Mouse (Mus musculus): ENCODE results near the gene Anapc7.
"Not testable (repeated sequence)": the region's sequence is repeated elsewhere in the genome, so short reads cannot be mapped to it uniquely, and the experiment has no call there.

Anapc7 gene

DNA sequence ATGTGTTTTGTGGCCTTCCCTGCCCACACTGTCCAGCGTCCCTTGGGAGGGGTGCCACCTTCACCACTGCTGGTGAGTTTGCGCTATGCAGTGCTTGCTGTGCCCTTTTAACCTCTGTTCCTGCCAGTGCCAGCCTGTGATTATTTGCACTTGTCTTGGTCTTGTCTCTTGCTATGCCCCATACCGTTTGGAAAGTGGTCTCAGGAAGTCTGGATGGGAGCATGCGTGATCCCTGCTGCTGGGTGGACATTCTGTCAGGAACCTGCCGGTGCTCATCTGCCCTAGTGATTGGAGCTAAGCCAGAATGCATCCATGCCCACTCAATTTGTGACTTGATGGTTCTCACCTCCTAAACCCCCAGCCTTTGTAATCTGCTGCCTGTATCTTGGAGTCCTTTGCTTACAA, 29.4 kb downstream of the Anapc7 start:
- DNase-seq (ENCODE audit: low read depth, low spot score) = no peak

GRCm38 (mm10) chr5:122451324-122451723, 29.8 kb downstream of the Anapc7 start:
- no peak for DNase-seq (ENCODE audit: low read depth, low spot score)

- DNase-seq (ENCODE audit: low read depth, low spot score) = no peak
Measured at GRCm38 (mm10) chr5:122452194-122452593, 30.7 kb downstream of the Anapc7 start.

GRCm38 (mm10) chr5:122453188-122453587, 31.7 kb downstream of the Anapc7 start:
- DNase-seq (ENCODE audit: low read depth, low spot score) = no peak

- no peak for DNase-seq (ENCODE audit: low read depth, low spot score)
Measured at GRCm38 (mm10) chr5:122454442-122454841, 32.9 kb downstream of the Anapc7 start.

DNA sequence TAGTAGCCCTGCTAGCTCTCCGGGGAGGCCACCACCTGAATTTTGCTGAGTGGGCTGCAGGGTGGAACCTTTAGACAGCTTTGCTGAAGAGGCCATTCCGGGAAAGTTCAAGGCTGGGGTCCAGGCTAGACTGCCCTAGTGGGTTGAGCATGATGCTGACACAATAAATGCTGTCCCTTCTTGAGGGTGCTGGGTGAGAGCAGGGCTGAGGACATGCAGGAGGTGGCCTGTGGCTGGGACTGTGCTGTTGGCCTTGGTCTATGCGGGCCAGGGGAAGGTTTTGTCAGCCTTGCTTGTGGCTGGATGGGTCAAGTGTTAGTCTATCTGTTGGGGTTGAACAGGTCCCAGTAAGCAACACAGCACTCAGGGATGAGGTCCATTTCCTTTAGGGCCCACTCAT, 33.4 kb downstream of the Anapc7 start:
- DNase-seq (ENCODE audit: low read depth, low spot score) = no peak

DNA sequence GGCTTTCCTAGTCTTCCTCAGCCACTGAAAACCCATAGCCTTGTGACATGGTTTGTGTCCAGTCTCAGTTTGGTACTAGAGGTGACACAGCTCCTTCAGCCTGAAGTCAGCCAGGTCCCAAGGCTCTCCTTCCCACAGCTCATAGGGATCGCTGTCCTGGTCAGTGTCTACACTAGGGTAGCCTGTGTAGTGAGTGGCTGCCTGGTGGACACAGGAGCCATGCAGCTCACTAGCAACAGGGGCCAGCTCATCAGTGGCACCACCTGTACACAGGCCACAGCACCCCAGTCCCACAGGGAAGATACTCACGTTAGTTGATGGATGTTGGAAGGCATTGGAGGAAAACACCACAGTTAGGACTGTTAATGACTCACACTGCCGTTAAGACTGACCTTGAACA, 34.1 kb downstream of the Anapc7 start:
- no peak for DNase-seq (ENCODE audit: low read depth, low spot score)

GRCm38 (mm10) chr5:122457054-122457453, 35.6 kb downstream of the Anapc7 start:
- not testable (repeated sequence) for DNase-seq (ENCODE audit: low read depth, low spot score)

DNA sequence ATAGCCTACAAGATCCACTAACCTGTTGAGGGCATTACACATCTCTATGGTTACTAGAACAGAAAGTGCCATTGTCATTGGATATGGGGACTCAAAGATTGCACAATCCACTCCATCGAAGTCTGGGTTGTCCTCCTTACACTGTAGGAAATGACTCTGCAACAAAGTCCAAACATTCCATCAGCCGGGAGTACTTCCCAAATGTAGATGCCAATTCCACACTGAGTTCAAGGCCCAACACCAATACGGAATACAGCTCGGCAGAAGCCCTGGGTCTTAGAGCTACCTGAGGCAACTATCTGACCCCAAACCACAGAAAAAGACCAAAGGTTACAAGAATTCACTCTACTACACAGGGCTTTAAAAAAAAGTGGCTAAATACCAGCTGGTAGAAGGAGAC, 36.6 kb downstream of the Anapc7 start:
- DNase-seq (ENCODE audit: low read depth, low spot score) = no peak

DNA sequence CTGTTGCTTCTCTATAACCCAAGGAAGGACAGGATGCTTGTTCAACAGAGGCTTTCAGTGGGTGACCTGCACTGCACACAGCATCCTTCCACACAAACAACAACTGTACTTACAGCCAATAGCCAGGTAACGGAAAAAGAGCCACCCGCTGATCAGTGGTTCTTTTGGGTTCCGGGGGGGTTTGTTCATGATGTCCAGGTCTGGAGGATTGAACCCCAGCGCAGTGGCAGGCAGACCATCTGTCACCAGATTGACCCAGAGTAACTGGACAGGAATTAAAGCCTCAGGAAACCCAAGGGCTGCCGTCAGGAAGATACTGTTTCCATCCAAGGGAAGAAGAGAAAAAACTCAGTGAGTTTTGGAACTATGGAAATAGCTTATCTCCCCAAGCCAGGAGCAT, 37.8 kb downstream of the Anapc7 start:
- no peak for DNase-seq (ENCODE audit: low read depth, low spot score)

DNA sequence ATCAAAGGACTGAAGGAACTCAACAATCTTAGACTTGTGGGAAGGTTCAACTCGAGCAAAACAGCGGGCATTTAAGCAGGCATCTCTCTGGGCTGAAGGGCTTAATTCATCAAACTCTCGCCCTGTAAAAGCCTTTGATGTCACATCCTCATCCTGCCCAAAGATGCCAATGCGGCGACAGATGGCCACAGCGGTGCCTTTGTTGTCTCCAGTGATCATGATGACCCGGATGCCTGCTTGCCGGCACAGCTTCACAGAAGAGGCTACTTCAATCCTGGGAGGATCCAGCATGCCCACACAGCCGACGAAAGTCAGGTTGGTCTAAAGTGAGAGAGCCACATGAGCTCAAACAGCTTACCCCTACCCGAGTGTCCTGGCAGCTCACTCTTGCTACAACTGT, 39.2 kb downstream of the Anapc7 start:
- no peak for DNase-seq (ENCODE audit: low read depth, low spot score)

DNA sequence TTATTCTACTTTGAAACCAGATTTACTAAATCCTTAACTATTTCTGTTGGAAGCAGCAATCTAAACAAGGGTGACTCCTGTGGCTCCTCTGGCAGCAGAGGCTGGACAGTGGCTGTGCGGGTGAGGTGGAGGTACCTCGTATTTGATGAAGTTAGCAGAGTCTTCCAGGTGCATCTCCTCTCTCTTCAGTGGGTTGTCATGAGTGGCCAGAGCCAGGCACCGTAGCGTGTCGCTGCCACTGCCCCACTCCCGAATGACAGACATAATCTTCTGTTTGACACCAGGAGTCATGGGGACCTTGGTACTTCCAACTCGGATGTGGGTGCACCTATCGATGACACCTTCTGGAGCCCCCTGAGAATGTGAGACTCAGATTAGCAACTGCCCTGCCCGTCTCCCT, 39.9 kb downstream of the Anapc7 start:
- DNase-seq (ENCODE audit: low read depth, low spot score) = no peak

DNA sequence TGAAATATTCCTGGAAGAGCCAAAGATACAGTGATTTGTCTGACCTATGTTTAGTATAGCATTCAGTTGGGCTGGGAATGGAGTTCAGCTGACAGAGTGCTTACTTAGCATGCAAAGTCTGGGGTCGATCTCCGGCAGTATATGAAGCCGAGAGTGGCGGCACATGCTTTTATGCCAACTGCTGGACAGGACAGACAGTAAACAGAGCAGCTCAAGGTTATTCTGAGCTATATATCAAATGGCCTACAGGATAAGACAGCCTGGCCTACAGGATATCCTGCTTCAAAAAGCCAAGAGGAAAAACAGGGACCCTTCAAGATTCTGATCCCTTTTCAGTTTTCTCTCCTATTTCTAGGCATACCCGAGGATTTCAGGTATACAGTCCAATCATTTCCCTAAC, 50.2 kb downstream of the Anapc7 start:
- DNase-seq (ENCODE audit: low read depth, low spot score) = no peak

- no peak for DNase-seq (ENCODE audit: low read depth, low spot score)
Measured at GRCm38 (mm10) chr5:122474643-122475363, 53.3 kb downstream of the Anapc7 start.

- DNase-seq (ENCODE audit: low read depth, low spot score) = no peak
Measured at GRCm38 (mm10) chr5:122476078-122476477, 54.6 kb downstream of the Anapc7 start.

DNA sequence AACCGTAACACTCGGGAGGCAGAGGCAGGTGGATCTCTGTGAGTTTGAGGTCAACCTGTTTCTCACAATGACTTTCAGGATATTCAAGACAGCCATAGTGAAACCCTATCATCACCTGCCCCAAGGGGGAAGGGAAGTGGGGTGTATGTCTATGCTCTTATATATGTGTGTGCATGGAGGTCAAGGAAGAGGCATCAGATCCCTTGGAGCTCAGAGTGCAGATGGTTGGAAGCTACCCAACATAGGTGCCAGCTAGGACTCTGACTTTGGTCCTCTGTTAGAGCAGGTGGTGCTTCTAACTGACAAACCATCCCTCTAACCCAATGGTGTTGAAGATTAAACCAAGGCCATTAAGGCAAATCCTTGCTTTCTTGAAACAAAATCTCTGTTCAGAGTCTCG, 56.0 kb downstream of the Anapc7 start:
- no peak for DNase-seq (ENCODE audit: low read depth, low spot score)

DNA sequence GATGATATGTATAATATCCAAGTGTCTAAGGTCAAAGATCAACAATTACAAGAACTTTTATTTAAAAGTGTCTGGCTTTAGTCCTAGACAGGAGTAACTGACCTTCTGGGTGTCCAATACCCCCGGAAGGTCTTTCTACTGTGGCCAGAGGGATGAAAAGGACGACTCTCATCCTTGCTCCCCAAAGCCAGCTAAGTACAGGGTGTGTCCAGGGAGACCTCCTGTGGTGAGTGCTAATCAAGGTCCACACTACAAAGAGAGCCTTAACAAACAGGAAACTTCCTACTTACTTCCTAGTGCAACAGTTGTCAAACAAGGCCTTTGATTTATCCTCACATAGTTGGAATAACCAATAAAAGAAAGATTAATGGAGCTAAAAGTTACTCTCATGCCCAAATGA, 57.6 kb downstream of the Anapc7 start:
- no peak for DNase-seq (ENCODE audit: low read depth, low spot score)

DNA sequence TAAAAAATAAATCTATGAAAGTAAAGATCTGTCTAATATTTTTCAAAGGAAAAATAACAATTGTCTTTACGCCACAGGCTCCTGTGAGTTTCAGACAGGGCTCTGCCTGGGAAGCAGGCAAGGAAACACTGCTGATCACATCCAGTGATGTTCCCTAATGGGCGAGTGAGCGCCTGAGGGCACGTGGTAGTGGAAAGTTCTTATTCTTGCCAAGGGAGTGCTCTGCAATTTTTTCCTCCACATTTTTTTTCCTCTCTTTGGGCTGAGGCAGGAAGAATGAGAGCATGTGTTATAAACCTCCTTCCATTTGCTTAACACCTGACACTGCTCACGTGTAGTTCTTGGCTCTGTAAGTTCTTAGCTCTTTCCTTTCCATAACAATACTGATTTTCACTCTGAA, 60.4 kb downstream of the Anapc7 start:
- DNase-seq (ENCODE audit: low read depth, low spot score) = peak; percentile 71

GRCm38 (mm10) chr5:122482733-122483391, 61.4 kb downstream of the Anapc7 start:
- peak; percentile 61 for DNase-seq (ENCODE audit: low read depth, low spot score)

DNA sequence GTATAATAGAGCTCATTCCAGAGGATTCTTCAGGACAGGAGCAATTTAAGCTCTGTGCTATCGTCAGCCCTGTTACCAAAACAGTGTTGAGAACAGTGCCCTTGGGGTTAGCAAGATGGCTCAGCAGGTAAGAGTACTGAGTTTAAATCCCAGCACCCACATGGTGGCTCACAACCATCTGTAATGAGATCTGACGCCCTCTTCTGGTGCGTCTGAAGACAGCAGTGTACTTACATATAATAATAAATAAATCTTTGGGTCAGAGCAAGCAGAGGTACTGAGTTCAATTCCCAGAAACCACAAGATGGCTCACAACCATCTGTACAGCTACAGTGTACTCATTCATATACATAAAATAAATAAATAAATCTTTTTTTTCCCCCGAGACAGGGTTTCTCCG, 64.8 kb downstream of the Anapc7 start:
- not testable (repeated sequence) for DNase-seq (ENCODE audit: low read depth, low spot score)

GRCm38 (mm10) chr5:122487825-122488224, 66.3 kb downstream of the Anapc7 start:
- no peak for DNase-seq (ENCODE audit: low read depth, low spot score)

- DNase-seq (ENCODE audit: low read depth, low spot score) = no peak
Measured at GRCm38 (mm10) chr5:122490148-122490547, 68.7 kb downstream of the Anapc7 start.

DNA sequence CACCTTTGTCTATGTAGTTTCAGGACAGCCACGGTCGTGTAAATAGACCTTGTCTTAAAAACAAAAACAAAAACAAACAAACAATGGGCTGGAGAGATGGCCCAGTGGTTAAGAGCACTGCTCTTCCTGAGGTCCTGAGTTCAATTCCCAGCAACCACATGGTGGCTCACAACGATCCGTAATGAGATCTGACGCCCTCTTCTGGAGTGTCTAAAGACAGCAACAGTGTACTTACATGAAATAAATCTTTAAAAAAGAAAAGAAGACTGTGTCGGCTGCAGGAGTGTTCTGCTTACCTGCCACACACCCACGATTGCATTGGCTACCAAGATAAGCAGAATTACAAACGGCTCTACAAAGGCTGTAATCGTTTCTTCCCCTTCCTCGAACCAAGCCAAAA, 69.9 kb downstream of the Anapc7 start:
- no peak for DNase-seq (ENCODE audit: low read depth, low spot score)
